Mouse (Mus musculus) neural tube, embryonic 11.5 days (tissue): ENCODE data around the gene Olfr281. TPM values are rescaled to one million over a fixed set of nuclear protein-coding genes. Genes with fewer than 3 reads are reported as not detected.
"Not testable (repeated sequence)": the region's sequence is repeated elsewhere in the genome, so short reads cannot be mapped to it uniquely, and the experiment has no call there.

ENCODE experiments used
- ATAC-seq: fragments of 200-750 bp; cut with Nextera tagmentation; 2 replicates; pipeline ENCODE4 v1.8.0; 2017; ENCODE audit warnings: moderate number of reproducible peaks, mild to moderate bottlenecking, moderate TSS enrichment, moderate library complexity; ENCODE audit not compliant: insufficient read depth, low FRiP score, low TSS enrichment
- DNase-seq: peaks from one replicate; pipeline ENCODE4 v3.0.0-alpha.2; 2015; ENCODE audit warnings: low spot score
- H3K27ac ChIP-seq: fragments of 300-500 bp; sonication (generic); 2 replicates; pipeline ENCODE4 v1.5.1; 2014; ENCODE audit warnings: low read depth, mild to moderate bottlenecking, low read length
- H3K27me3 ChIP-seq: fragments of 300-500 bp; sonication (generic); 2 replicates; pipeline ENCODE4 v1.6.1; 2014; ENCODE audit warnings: mild to moderate bottlenecking, low read length, mixed read lengths; ENCODE audit not compliant: control insufficient read depth, insufficient read depth
- H3K36me3 ChIP-seq: fragments of 300-500 bp; sonication (generic); 2 replicates; pipeline ENCODE4 v1.6.1; 2014; ENCODE audit warnings: mild to moderate bottlenecking, low read length, moderate library complexity, mixed read lengths; ENCODE audit not compliant: control insufficient read depth, insufficient read depth
- H3K4me1 ChIP-seq: fragments of 300-500 bp; sonication (generic); 2 replicates; pipeline ENCODE4 v1.6.1; 2014; ENCODE audit warnings: low read length, mixed read lengths; ENCODE audit not compliant: control insufficient read depth, insufficient read depth
- H3K4me2 ChIP-seq: fragments of 300-500 bp; sonication (generic); 2 replicates; pipeline ENCODE4 v1.6.1; 2014; ENCODE audit warnings: low read depth, mild to moderate bottlenecking, moderate library complexity
- H3K4me3 ChIP-seq: fragments of 300-500 bp; sonication (generic); 2 replicates; pipeline ENCODE4 v1.5.1; 2014; ENCODE audit warnings: low read depth, low read length
- H3K9ac ChIP-seq: fragments of 300-500 bp; sonication (generic); 2 replicates; pipeline ENCODE4 v1.6.1; 2014; ENCODE audit warnings: mild to moderate bottlenecking, low read length
- H3K9me3 ChIP-seq: fragments of 300-500 bp; sonication (generic); 2 replicates; pipeline ENCODE4 v1.6.1; 2016; ENCODE audit warnings: low read length; ENCODE audit not compliant: control insufficient read depth
- WGBS: fragments of 180-500 bp; shearing (Covaris S2); extraction: QIAGEN DNeasy Blood & Tissue Kit; methylation state at CpG from one replicate; pipeline ENCODE4 v1.1.7; 2014; 5-methylcytosine and 5-hydroxymethylcytosine counted together
- polyA plus RNA-seq: library from polyadenylated mRNA; unstranded; fragments of >200 nt; fragmentation: Nextera tagmentation; extraction: Ambion mirVana; gene quantifications from 2 replicates; pipeline ENCODE4 v1.2.1, GENCODE M21; 2014

Gene Olfr281
- polyA plus RNA-seq, 1 experiment from 2014 or later: not detected

GRCm38 (mm10) chr15:98424326-98424725 is 28.1 kb upstream of the Olfr281 start:
- no peak overlapping the region for H3K9ac ChIP-seq
- no peaks in the 10 kb centered on the region for H3K4me1 ChIP-seq
- no peak for ATAC-seq
- H3K27ac ChIP-seq: no peak overlapping the region
- 64% methylated on average over 14 of the region's 14 CpGs for WGBS
- H3K36me3 ChIP-seq: no peaks in the 10 kb centered on the region
- no peak overlapping the region for H3K4me3 ChIP-seq
- no peaks in the 10 kb centered on the region for H3K9me3 ChIP-seq
- DNase-seq: no peak
- no peak overlapping the region for H3K4me2 ChIP-seq
- no peaks in the 10 kb centered on the region for H3K27me3 ChIP-seq

GRCm38 (mm10) chr15:98424753-98425152 is 27.6 kb upstream of the Olfr281 start:
- Histone ChIP-seq H3K4me3 (no peak overlapping the region), H3K27ac (no peak overlapping the region), H3K36me3 (no peaks in the 10 kb centered on the region), H3K9ac (no peak overlapping the region), H3K27me3 (no peaks in the 10 kb centered on the region), H3K4me1 (no peaks in the 10 kb centered on the region), H3K4me2 (no peak overlapping the region), H3K9me3 (no peaks in the 10 kb centered on the region)
- ATAC-seq: no peak
- no peak for DNase-seq
- 66% methylated on average over 6 of the region's 6 CpGs for WGBS

DNA sequence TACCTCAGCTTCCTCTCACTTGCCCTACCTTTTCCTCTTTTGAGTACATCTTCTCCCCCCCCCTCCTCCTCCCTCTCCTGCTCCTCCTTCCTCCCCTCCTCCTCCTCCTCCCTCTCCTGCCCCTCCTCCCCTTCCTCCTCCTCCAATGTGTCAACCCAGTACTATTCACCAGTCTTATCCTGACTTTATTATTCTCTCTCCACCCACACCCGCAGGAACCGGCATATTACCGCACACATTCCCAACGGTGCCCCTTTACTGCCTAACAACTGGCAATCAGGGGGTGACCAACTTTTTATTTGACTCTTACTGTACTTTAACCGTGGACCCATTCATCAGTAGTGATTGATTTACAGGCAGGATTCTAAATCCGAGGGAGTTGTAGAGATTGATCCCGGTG is 27.2 kb upstream of the Olfr281 start:
- Histone ChIP-seq H3K4me2 (no peak overlapping the region), H3K4me1 (no peaks in the 10 kb centered on the region)

GRCm38 (mm10) chr15:98430925-98431324 is 21.5 kb upstream of the Olfr281 start, which contains the start of gene Olfr282:
TSS of gene Olfr282 (plus strand) at chr15:98431225.
- not testable (repeated sequence) for H3K36me3 ChIP-seq, H3K27ac ChIP-seq, DNase-seq, H3K9ac ChIP-seq, H3K4me2 ChIP-seq, ATAC-seq, H3K4me1 ChIP-seq, H3K9me3 ChIP-seq, H3K4me3 ChIP-seq, H3K27me3 ChIP-seq
- 87% methylated on average over 5 of the region's 5 CpGs for WGBS

More for the DNA sequence above, 27.2 kb upstream of the Olfr281 start:
- no peak overlapping the region for H3K27ac ChIP-seq
- H3K4me3 ChIP-seq: no peak overlapping the region
- no peaks in the 10 kb centered on the region for H3K36me3 ChIP-seq
- no peaks in the 10 kb centered on the region for H3K27me3 ChIP-seq
- 25% methylated on average over 7 of the region's 7 CpGs for WGBS
- DNase-seq (no peak), ATAC-seq (no peak)
- H3K9me3 ChIP-seq: no peaks in the 10 kb centered on the region
- no peak overlapping the region for H3K9ac ChIP-seq

DNA sequence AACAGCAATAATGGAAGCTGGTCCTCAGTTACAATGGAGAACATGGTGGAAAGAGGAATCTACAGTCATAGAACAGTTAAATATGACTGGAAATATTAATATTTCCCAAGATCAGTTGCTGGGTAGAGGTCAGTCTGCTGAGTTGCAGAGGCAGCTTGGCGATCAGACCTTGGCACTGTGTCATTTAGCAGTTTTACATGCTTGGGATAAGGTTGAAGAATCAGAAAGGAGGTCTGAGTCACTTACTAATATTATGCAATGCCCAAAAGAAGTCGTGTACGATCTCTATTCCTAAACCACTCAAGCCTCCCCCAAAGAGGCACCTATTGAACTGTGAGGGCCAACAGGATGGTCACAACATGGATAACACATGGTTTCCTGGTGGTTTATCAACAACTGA is 7.8 kb upstream of the Olfr281 start:
- WGBS: 83% methylated on average over 3 of the region's 3 CpGs

DNA sequence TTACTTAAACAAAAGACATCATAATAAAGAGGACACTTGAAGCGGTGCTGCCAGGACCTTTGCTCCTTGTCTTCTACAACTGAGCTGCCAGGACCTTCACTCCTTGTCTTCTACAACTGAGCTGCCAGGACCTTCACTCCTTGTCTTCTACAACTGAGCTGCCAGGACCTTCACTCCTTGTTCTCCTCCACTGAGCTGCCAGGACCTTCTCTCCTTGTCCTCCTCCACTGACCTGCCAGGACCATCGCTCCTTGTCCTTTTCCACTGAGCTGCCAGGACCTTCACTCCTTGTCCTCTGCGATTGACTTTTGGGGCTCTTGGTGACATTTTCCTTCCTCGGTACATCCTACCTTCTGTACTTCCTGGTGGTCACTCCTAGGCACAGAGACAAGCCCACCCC is 3.9 kb upstream of the Olfr281 start:
- 66% methylated on average over 4 of the region's 4 CpGs for WGBS
- Histone ChIP-seq H3K4me3 (no peak overlapping the region), H3K36me3 (no peaks in the 10 kb centered on the region), H3K27me3 (no peaks in the 10 kb centered on the region), H3K4me2 (no peak overlapping the region), H3K9ac (no peak overlapping the region), H3K9me3 (no peaks in the 10 kb centered on the region), H3K27ac (no peak overlapping the region), H3K4me1 (no peaks in the 10 kb centered on the region)
- ATAC-seq (no peak), DNase-seq (peak; percentile 17)

More for the DNA sequence above, 7.8 kb upstream of the Olfr281 start:
- H3K36me3 ChIP-seq: no peaks in the 10 kb centered on the region
- ATAC-seq (no peak), DNase-seq (no peak)
- H3K9ac ChIP-seq: no peak overlapping the region
- H3K4me2 ChIP-seq: no peak overlapping the region
- H3K4me1 ChIP-seq: no peaks in the 10 kb centered on the region
- no peak overlapping the region for H3K27ac ChIP-seq
- no peaks in the 10 kb centered on the region for H3K27me3 ChIP-seq
- H3K9me3 ChIP-seq: no peaks in the 10 kb centered on the region
- no peak overlapping the region for H3K4me3 ChIP-seq

DNA sequence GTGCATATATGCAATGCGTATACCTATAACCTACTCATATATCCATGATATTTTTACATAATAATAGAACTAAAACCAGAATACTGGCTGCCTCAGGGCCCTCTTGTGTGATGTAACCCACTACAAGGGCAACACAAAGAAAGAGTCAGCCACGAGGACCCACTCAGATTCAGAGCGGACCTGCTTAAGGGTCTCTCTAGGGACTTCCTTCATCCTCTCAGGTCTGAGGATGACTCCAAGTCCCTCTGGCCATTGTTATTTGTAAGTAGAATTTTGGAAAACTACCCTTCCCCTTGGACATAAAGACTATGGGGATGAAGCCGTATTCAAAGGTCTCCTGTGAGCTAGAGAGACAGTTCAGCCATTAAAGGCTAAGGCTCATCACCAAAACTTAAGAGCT is 17.2 kb downstream of the Olfr281 start, which contains the start of gene OR5BS1P:
Gene OR5BS1P, plus strand, starts transcription at position 301 of the 400 bp plus-strand sequence.
- no peaks in the 10 kb centered on the region for H3K27me3 ChIP-seq
- H3K9ac ChIP-seq: no peak within 1 kb of the TSS
- H3K27ac ChIP-seq: no peak within 1 kb of the TSS
- no peak within 1 kb of the TSS for H3K4me2 ChIP-seq
- WGBS: 87% methylated on average over 4 of the region's 4 CpGs
- H3K4me1 ChIP-seq: no peaks in the 10 kb centered on the region
- H3K4me3 ChIP-seq: no peak within 1 kb of the TSS
- no peaks in the 10 kb centered on the region for H3K36me3 ChIP-seq
- H3K9me3 ChIP-seq: no peaks in the 10 kb centered on the region
- ATAC-seq: no peak
- no peak for DNase-seq

GRCm38 (mm10) chr15:98471539-98471938 is 19.2 kb downstream of the Olfr281 start:
- DNase-seq: no peak
- no peak overlapping the region for H3K4me2 ChIP-seq
- no peak overlapping the region for H3K27ac ChIP-seq
- H3K27me3 ChIP-seq: no peaks in the 10 kb centered on the region
- H3K9me3 ChIP-seq: no peaks in the 10 kb centered on the region
- no peak for ATAC-seq
- no peak overlapping the region for H3K9ac ChIP-seq
- H3K36me3 ChIP-seq: no peaks in the 10 kb centered on the region
- WGBS: 89% methylated on average over 13 of the region's 13 CpGs
- H3K4me1 ChIP-seq: no peaks in the 10 kb centered on the region
- no peak overlapping the region for H3K4me3 ChIP-seq

DNA sequence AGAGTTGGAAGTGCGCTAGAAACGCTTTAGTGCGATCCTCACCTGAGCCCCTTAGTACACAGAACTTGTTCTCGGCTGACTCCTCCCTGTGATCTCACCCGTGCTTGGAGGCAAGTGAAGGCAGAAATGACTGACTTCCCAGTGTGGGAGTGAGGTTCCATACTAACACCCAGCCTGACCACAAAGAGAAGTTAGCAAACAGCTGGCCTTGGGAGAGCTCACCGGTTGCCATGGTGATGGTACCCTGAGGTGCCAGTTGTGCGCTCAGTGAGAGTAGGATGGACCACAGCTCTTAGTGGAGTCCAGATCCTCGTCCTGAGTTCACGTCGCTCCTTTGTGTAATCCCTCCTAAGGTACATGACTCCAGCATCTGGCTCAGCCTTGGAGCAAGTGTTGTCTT is 22.6 kb downstream of the Olfr281 start:
- ATAC-seq: no peak
- H3K27me3 ChIP-seq: no peaks in the 10 kb centered on the region
- no peaks in the 10 kb centered on the region for H3K9me3 ChIP-seq
- H3K27ac ChIP-seq: no peak overlapping the region
- H3K4me1 ChIP-seq: no peaks in the 10 kb centered on the region
- WGBS: 83% methylated on average over 10 of the region's 10 CpGs
- no peak for DNase-seq
- H3K4me3 ChIP-seq: no peak overlapping the region
- no peak overlapping the region for H3K9ac ChIP-seq
- no peaks in the 10 kb centered on the region for H3K36me3 ChIP-seq
- no peak overlapping the region for H3K4me2 ChIP-seq
